Comparison of ENCODE assay signal across 15 mouse cellular contexts in genomic region chr12:73476421-73476858, GRCm38 (mm10).
A peak's percentile ranks its signal among the peaks of the same experiment; 100 is the strongest.
DNase-seq lines count a peak whose midpoint lies in the region; ATAC-seq lines count a peak whose summit lies in the region.
"Had no signal": no experiment of that assay in that cellular context is flagged by ENCODE, and none has a peak within 500 bp of the region (broad histone marks: within the 10 kb centered on the region; RNA-seq: fewer than 3 reads in every experiment).

No protein-coding gene starts in this region.

- no peaks in the 10 kb centered on the region for H3K4me1 ChIP-seq in liver, embryonic 12.5 days
- H3K4me1 ChIP-seq in embryonic facial prominence, embryonic 14.5 days (ENCODE audit: control insufficient read depth, insufficient read depth, low read length) = peaks cover 13% of the 10 kb centered on the region
- H3K4me1 ChIP-seq in neural tube, embryonic 11.5 days (ENCODE audit: control insufficient read depth, insufficient read depth, low read length) = no peaks in the 10 kb centered on the region

- no peak for ATAC-seq in liver, embryonic 12.5 days
- peak; percentile 84 for ATAC-seq in embryonic facial prominence, embryonic 14.5 days (ENCODE audit: low read depth)
- ATAC-seq in neural tube, embryonic 11.5 days (ENCODE audit: insufficient read depth, low FRiP score, low TSS enrichment) = no peak
- no peak for ATAC-seq in granulocyte monocyte progenitor cell, adult 5-6 weeks (replicated peaks; ENCODE audit: poor library complexity, severe bottlenecking)
- no peak for ATAC-seq in megakaryocyte-erythroid progenitor cell, adult 5-6 weeks (replicated peaks; ENCODE audit: low FRiP score, low TSS enrichment, poor library complexity, severe bottlenecking)
- ATAC-seq: forebrain, embryonic 16.5 days; liver, postnatal 0 days; midbrain, embryonic 13.5 days had no signal

- H3K4me2 ChIP-seq in liver, embryonic 12.5 days = no peak overlapping the region
- 0 out of 2 replicates have a peak overlapping the region, but pooled peaks have one; percentile 28 for H3K4me2 ChIP-seq in embryonic facial prominence, embryonic 14.5 days (ENCODE audit: low read depth, low read length)
- H3K4me2 ChIP-seq in neural tube, embryonic 11.5 days (ENCODE audit: low read depth) = no peak overlapping the region
- H3K4me2 ChIP-seq: midbrain, embryonic 13.5 days had no signal

- 21% methylated on average over 7 of the region's 7 CpGs for WGBS in liver, embryonic 12.5 days (ENCODE audit: insufficient replicate concordance)
- WGBS in embryonic facial prominence, embryonic 14.5 days = 3% methylated on average over 7 of the region's 7 CpGs
- 8% methylated on average over 7 of the region's 7 CpGs for WGBS in neural tube, embryonic 11.5 days

- no peak overlapping the region for H3K27ac ChIP-seq in liver, embryonic 12.5 days
- H3K27ac ChIP-seq in embryonic facial prominence, embryonic 14.5 days (replicated peaks; ENCODE audit: low read depth, low read length) = no peak overlapping the region
- no peak overlapping the region for H3K27ac ChIP-seq in neural tube, embryonic 11.5 days (ENCODE audit: low read depth, low read length)
- H3K27ac ChIP-seq: midbrain, embryonic 13.5 days had no signal

- H3K27me3 ChIP-seq in liver, embryonic 12.5 days (replicated peaks) = no peaks in the 10 kb centered on the region
- H3K27me3 ChIP-seq in embryonic facial prominence, embryonic 14.5 days (replicated peaks; ENCODE audit: control insufficient read depth, insufficient read depth, low read length) = no peaks in the 10 kb centered on the region
- no peaks in the 10 kb centered on the region for H3K27me3 ChIP-seq in neural tube, embryonic 11.5 days (ENCODE audit: control insufficient read depth, insufficient read depth, low read length)
- H3K27me3 ChIP-seq: midbrain, embryonic 13.5 days had no signal

- peak; percentile 21 for DNase-seq in gastrocnemius, postnatal 10 days
- no peak for DNase-seq in gastrocnemius, postnatal 36 days
- peak; percentile 8 for DNase-seq in liver
- peak; percentile 90 for DNase-seq in embryonic facial prominence, embryonic 14.5 days (ENCODE audit: low spot score)
- DNase-seq in neural tube, embryonic 11.5 days (ENCODE audit: low spot score) = peak; percentile 32
- DNase-seq: B cell, adult 2 months; heart, postnatal 4 days; kidney, adult 8-10 months; liver, postnatal 0 days; spleen, adult 18-20 months had no signal

- H3K9me3 ChIP-seq in liver, embryonic 12.5 days (replicated peaks) = no peaks in the 10 kb centered on the region
- no peaks in the 10 kb centered on the region for H3K9me3 ChIP-seq in embryonic facial prominence, embryonic 14.5 days (ENCODE audit: control insufficient read depth, low read length)
- no peaks in the 10 kb centered on the region for H3K9me3 ChIP-seq in neural tube, embryonic 11.5 days (ENCODE audit: control insufficient read depth, low read length)
- H3K9me3 ChIP-seq: midbrain, embryonic 13.5 days had no signal

- H3K36me3 ChIP-seq in liver, embryonic 12.5 days = no peaks in the 10 kb centered on the region
- no peaks in the 10 kb centered on the region for H3K36me3 ChIP-seq in embryonic facial prominence, embryonic 14.5 days (ENCODE audit: control insufficient read depth, insufficient read depth, low read length)
- H3K36me3 ChIP-seq in neural tube, embryonic 11.5 days (ENCODE audit: control insufficient read depth, insufficient read depth, low read length) = no peaks in the 10 kb centered on the region
- H3K36me3 ChIP-seq: midbrain, embryonic 13.5 days had no signal

- H3K9ac ChIP-seq in liver, embryonic 12.5 days = no peak overlapping the region
- no peak overlapping the region for H3K9ac ChIP-seq in embryonic facial prominence, embryonic 14.5 days (ENCODE audit: low read depth, low read length)
- no peak overlapping the region for H3K9ac ChIP-seq in neural tube, embryonic 11.5 days (ENCODE audit: low read length)
- H3K9ac ChIP-seq: liver, postnatal 0 days; midbrain, embryonic 13.5 days had no signal

- intact Hi-C loops in gastrocnemius, postnatal 36 days (cut with DNase I) = no loop called here

- H3K4me3 ChIP-seq in liver, embryonic 12.5 days = no peak overlapping the region
- no peak overlapping the region for H3K4me3 ChIP-seq in embryonic facial prominence, embryonic 14.5 days (ENCODE audit: low read depth, low read length)
- H3K4me3 ChIP-seq in neural tube, embryonic 11.5 days (ENCODE audit: low read depth, low read length) = no peak overlapping the region
- H3K4me3 ChIP-seq: midbrain, embryonic 13.5 days had no signal

Comparison
In these comparisons a context has a peak if more than half of its experiments do, and no peak if none do; other contexts are left out.
1. DNase-seq: peak in gastrocnemius, postnatal 10 days (single experiment), liver (single experiment), embryonic facial prominence, embryonic 14.5 days (single experiment) and neural tube, embryonic 11.5 days (single experiment); none in gastrocnemius, postnatal 36 days (0 of 2).